Mouse (Mus musculus): ENCODE measurements at regions not wholly inside any gene's neighbourhood (a gene's known extent, or its start where the extent isn't known, plus 50 kb on each side); places are given as distances from the start of the nearest gene placed in this dataset.
"Not testable (repeated sequence)": the region's sequence is repeated elsewhere in the genome, so short reads cannot be mapped to it uniquely, and the experiment has no call there.

- no peak for ATAC-seq (replicated peaks; ENCODE audit: insufficient number of reproducible peaks, low FRiP score, low TSS enrichment)
- no peaks in the 10 kb centered on the region for H3K9me3 ChIP-seq (replicated peaks; ENCODE audit: control insufficient read depth, low read length)
- no peak overlapping the region for H3K9ac ChIP-seq (ENCODE audit: low read depth, low read length)
- H3K36me3 ChIP-seq (ENCODE audit: control insufficient read depth, insufficient read depth, low read length), result no peaks in the 10 kb centered on the region
- no peak overlapping the region for H3K4me2 ChIP-seq
- no peak overlapping the region for H3K4me3 ChIP-seq (ENCODE audit: low read depth, low read length)
- H3K27ac ChIP-seq (ENCODE audit: low read depth, low read length), result no peak overlapping the region
- WGBS (ENCODE audit: insufficient replicate concordance), result 81% methylated on average over 3 of the region's 3 CpGs
- H3K27me3 ChIP-seq (ENCODE audit: control insufficient read depth, insufficient read depth, low read length), result no peaks in the 10 kb centered on the region
- no peaks in the 10 kb centered on the region for H3K4me1 ChIP-seq (ENCODE audit: control insufficient read depth, insufficient read depth, low read length)
Measured at GRCm38 (mm10) chr4:23921520-23921919, 574.7 kb upstream of the Mms22l start.

GRCm38 (mm10) chr4:23954140-23954539 lies 542.1 kb upstream of the Mms22l start:
- Histone ChIP-seq H3K4me3 (ENCODE audit: low read depth, low read length) (no peak overlapping the region), H3K4me1 (ENCODE audit: control insufficient read depth, insufficient read depth, low read length) (no peaks in the 10 kb centered on the region), H3K9me3 (replicated peaks; ENCODE audit: control insufficient read depth, low read length) (no peaks in the 10 kb centered on the region), H3K4me2 (no peak overlapping the region), H3K36me3 (ENCODE audit: control insufficient read depth, insufficient read depth, low read length) (no peaks in the 10 kb centered on the region), H3K27me3 (ENCODE audit: control insufficient read depth, insufficient read depth, low read length) (no peaks in the 10 kb centered on the region), H3K9ac (ENCODE audit: low read depth, low read length) (no peak overlapping the region), H3K27ac (ENCODE audit: low read depth, low read length) (no peak overlapping the region)
- ATAC-seq (replicated peaks; ENCODE audit: insufficient number of reproducible peaks, low FRiP score, low TSS enrichment), result no peak
- WGBS (ENCODE audit: insufficient replicate concordance), result 84% methylated on average over 2 of the region's 2 CpGs

GRCm38 (mm10) chr4:23982193-23982592 lies 514.1 kb upstream of the Mms22l start:
- H3K27ac ChIP-seq (ENCODE audit: low read depth, low read length); H3K27me3 ChIP-seq (ENCODE audit: control insufficient read depth, insufficient read depth, low read length); H3K4me1 ChIP-seq (ENCODE audit: control insufficient read depth, insufficient read depth, low read length); H3K9ac ChIP-seq (ENCODE audit: low read depth, low read length); H3K4me3 ChIP-seq (ENCODE audit: low read depth, low read length); H3K4me2 ChIP-seq; ATAC-seq (replicated peaks; ENCODE audit: insufficient number of reproducible peaks, low FRiP score, low TSS enrichment); H3K36me3 ChIP-seq (ENCODE audit: control insufficient read depth, insufficient read depth, low read length); H3K9me3 ChIP-seq (replicated peaks; ENCODE audit: control insufficient read depth, low read length): not testable (repeated sequence)
- 74% methylated on average over 2 of the region's 2 CpGs for WGBS (ENCODE audit: insufficient replicate concordance)

- Histone ChIP-seq H3K27me3 (ENCODE audit: control insufficient read depth, insufficient read depth, low read length) (no peaks in the 10 kb centered on the region), H3K4me3 (ENCODE audit: low read depth, low read length) (peak overlapping the region; percentile 30), H3K27ac (ENCODE audit: low read depth, low read length) (peak overlapping the region; percentile 38; the same call in 1 of the 2 replicates), H3K4me2 (peak overlapping the region; percentile 66), H3K9ac (ENCODE audit: low read depth, low read length) (peak overlapping the region; percentile 11; the same call in 1 of the 2 replicates), H3K9me3 (replicated peaks; ENCODE audit: control insufficient read depth, low read length) (no peaks in the 10 kb centered on the region), H3K36me3 (ENCODE audit: control insufficient read depth, insufficient read depth, low read length) (no peaks in the 10 kb centered on the region), H3K4me1 (ENCODE audit: control insufficient read depth, insufficient read depth, low read length) (peaks cover 6% of the 10 kb centered on the region; the same call in 1 of the 2 replicates)
- WGBS (ENCODE audit: insufficient replicate concordance), result 19% methylated on average over 13 of the region's 13 CpGs
- peak; percentile 77 for ATAC-seq (replicated peaks; ENCODE audit: insufficient number of reproducible peaks, low FRiP score, low TSS enrichment)
Measured at GRCm38 (mm10) chr4:23982790-23983451, 513.3 kb upstream of the Mms22l start.

- Histone ChIP-seq H3K27me3 (ENCODE audit: control insufficient read depth, insufficient read depth, low read length) (no peaks in the 10 kb centered on the region), H3K9ac (ENCODE audit: low read depth, low read length) (no peak overlapping the region), H3K4me1 (ENCODE audit: control insufficient read depth, insufficient read depth, low read length) (peaks cover 6% of the 10 kb centered on the region; the same call in 1 of the 2 replicates), H3K36me3 (ENCODE audit: control insufficient read depth, insufficient read depth, low read length) (no peaks in the 10 kb centered on the region), H3K27ac (ENCODE audit: low read depth, low read length) (peak overlapping the region; percentile 38; the same call in 1 of the 2 replicates), H3K9me3 (replicated peaks; ENCODE audit: control insufficient read depth, low read length) (no peaks in the 10 kb centered on the region), H3K4me3 (ENCODE audit: low read depth, low read length) (peak overlapping the region; percentile 30), H3K4me2 (peak overlapping the region; percentile 66)
- 2% methylated on average over 8 of the region's 8 CpGs for WGBS (ENCODE audit: insufficient replicate concordance)
- no peak for ATAC-seq (replicated peaks; ENCODE audit: insufficient number of reproducible peaks, low FRiP score, low TSS enrichment)
Measured at GRCm38 (mm10) chr4:23983452-23983805, 512.8 kb upstream of the Mms22l start.

- ATAC-seq (replicated peaks; ENCODE audit: insufficient number of reproducible peaks, low FRiP score, low TSS enrichment), result no peak
- no peaks in the 10 kb centered on the region for H3K36me3 ChIP-seq (ENCODE audit: control insufficient read depth, insufficient read depth, low read length)
- H3K4me1 ChIP-seq (ENCODE audit: control insufficient read depth, insufficient read depth, low read length), result peaks cover 6% of the 10 kb centered on the region; the same call in 1 of the 2 replicates
- no peak overlapping the region for H3K4me3 ChIP-seq (ENCODE audit: low read depth, low read length)
- H3K4me2 ChIP-seq, result no peak overlapping the region
- no peaks in the 10 kb centered on the region for H3K9me3 ChIP-seq (replicated peaks; ENCODE audit: control insufficient read depth, low read length)
- 83% methylated on average over 3 of the region's 3 CpGs for WGBS (ENCODE audit: insufficient replicate concordance)
- H3K27me3 ChIP-seq (ENCODE audit: control insufficient read depth, insufficient read depth, low read length), result no peaks in the 10 kb centered on the region
- no peak overlapping the region for H3K9ac ChIP-seq (ENCODE audit: low read depth, low read length)
- no peak overlapping the region for H3K27ac ChIP-seq (ENCODE audit: low read depth, low read length)
Measured at GRCm38 (mm10) chr4:23984005-23984404, 512.2 kb upstream of the Mms22l start.

- no peaks in the 10 kb centered on the region for H3K9me3 ChIP-seq (replicated peaks; ENCODE audit: control insufficient read depth, low read length)
- no peak overlapping the region for H3K4me3 ChIP-seq (ENCODE audit: low read depth, low read length)
- no peak overlapping the region for H3K4me2 ChIP-seq
- H3K27me3 ChIP-seq (ENCODE audit: control insufficient read depth, insufficient read depth, low read length), result no peaks in the 10 kb centered on the region
- WGBS (ENCODE audit: insufficient replicate concordance), result 73% methylated on average over 4 of the region's 4 CpGs
- no peaks in the 10 kb centered on the region for H3K36me3 ChIP-seq (ENCODE audit: control insufficient read depth, insufficient read depth, low read length)
- ATAC-seq (replicated peaks; ENCODE audit: insufficient number of reproducible peaks, low FRiP score, low TSS enrichment), result no peak
- peaks cover 6% of the 10 kb centered on the region; the same call in 1 of the 2 replicates for H3K4me1 ChIP-seq (ENCODE audit: control insufficient read depth, insufficient read depth, low read length)
- H3K27ac ChIP-seq (ENCODE audit: low read depth, low read length), result no peak overlapping the region
- H3K9ac ChIP-seq (ENCODE audit: low read depth, low read length), result no peak overlapping the region
Measured at GRCm38 (mm10) chr4:23985956-23986355, 510.3 kb upstream of the Mms22l start.

- WGBS (ENCODE audit: insufficient replicate concordance), result 67% methylated on average over 3 of the region's 3 CpGs
- no peak for ATAC-seq (replicated peaks; ENCODE audit: insufficient number of reproducible peaks, low FRiP score, low TSS enrichment)
- no peak overlapping the region for H3K4me2 ChIP-seq
- H3K27ac ChIP-seq (ENCODE audit: low read depth, low read length), result no peak overlapping the region
- H3K4me3 ChIP-seq (ENCODE audit: low read depth, low read length), result no peak overlapping the region
- no peak overlapping the region for H3K9ac ChIP-seq (ENCODE audit: low read depth, low read length)
- no peaks in the 10 kb centered on the region for H3K36me3 ChIP-seq (ENCODE audit: control insufficient read depth, insufficient read depth, low read length)
- H3K4me1 ChIP-seq (ENCODE audit: control insufficient read depth, insufficient read depth, low read length), result no peaks in the 10 kb centered on the region
- no peaks in the 10 kb centered on the region for H3K9me3 ChIP-seq (replicated peaks; ENCODE audit: control insufficient read depth, low read length)
- no peaks in the 10 kb centered on the region for H3K27me3 ChIP-seq (ENCODE audit: control insufficient read depth, insufficient read depth, low read length)
Measured at GRCm38 (mm10) chr4:23993823-23994222, 502.4 kb upstream of the Mms22l start.

All from heart, embryonic 11.5 days (tissue).